Mouse (Mus musculus) liver, postnatal 0 days (tissue): ENCODE data around the gene Hao2. TPM values are rescaled to one million over a fixed set of nuclear protein-coding genes. Genes with fewer than 3 reads are reported as not detected.
A peak's percentile ranks its signal among the peaks of the same experiment; 100 is the strongest.

ENCODE experiments used
- ATAC-seq: fragments of 200-750 bp; cut with Nextera tagmentation; 2 replicates; pipeline ENCODE4 v1.8.0; 2017; ENCODE audit warnings: mild to moderate bottlenecking, moderate library complexity
- DNase-seq: peaks from one replicate; pipeline ENCODE4 v3.0.0-alpha.2; 2016
- H3K27ac ChIP-seq: fragments of 300-500 bp; sonication (generic); 2 replicates; pipeline ENCODE4 v1.5.1; 2014; ENCODE audit warnings: antibody characterized with exemption, moderate library complexity, mild to moderate bottlenecking, low read depth
- H3K27me3 ChIP-seq: fragments of 300-500 bp; sonication (generic); 2 replicates; pipeline ENCODE4 v1.6.1; 2014; ENCODE audit warnings: low read length, control low read depth, mixed read lengths; ENCODE audit not compliant: insufficient read depth
- H3K36me3 ChIP-seq: fragments of 300-500 bp; sonication (generic); replicated peaks from 2 replicates; pipeline ENCODE4 v1.6.1; 2014; ENCODE audit warnings: mild to moderate bottlenecking, control low read depth, low read length, moderate library complexity, mixed read lengths; ENCODE audit not compliant: insufficient read depth
- H3K4me1 ChIP-seq: fragments of 300-500 bp; sonication (generic); 2 replicates; pipeline ENCODE4 v1.6.1; 2014; ENCODE audit warnings: antibody characterized with exemption, mild to moderate bottlenecking, control low read depth; ENCODE audit not compliant: insufficient read depth
- H3K4me2 ChIP-seq: fragments of 300-500 bp; sonication (generic); 2 replicates; pipeline ENCODE4 v1.6.1; 2014; ENCODE audit warnings: low read depth, mild to moderate bottlenecking, low read length, moderate library complexity, mixed read lengths
- H3K4me3 ChIP-seq: fragments of 300-500 bp; sonication (generic); 2 replicates; pipeline ENCODE4 v1.5.1; 2014; ENCODE audit warnings: low read depth, low read length
- H3K9ac ChIP-seq: fragments of 300-500 bp; sonication (generic); replicated peaks from 2 replicates; pipeline ENCODE4 v1.6.1; 2014; ENCODE audit warnings: mild to moderate bottlenecking, moderate library complexity
- H3K9me3 ChIP-seq: fragments of 300-500 bp; sonication (generic); 2 replicates; pipeline ENCODE4 v1.6.1; 2016; ENCODE audit warnings: mild to moderate bottlenecking, control low read depth, low read length, mixed read lengths
- CTCF ChIP-seq: sonication (generic); IDR thresholded peaks from 2 replicates; pipeline ENCODE4 v1.5.1; 2016; ENCODE audit warnings: antibody characterized with exemption, low read depth
- EP300 ChIP-seq: IDR thresholded peaks from 2 replicates; pipeline ENCODE4 v1.6.1; 2016; ENCODE audit warnings: antibody characterized with exemption, low read depth, mild to moderate bottlenecking
- WGBS: fragments of 180-500 bp; shearing (Covaris S2); extraction: QIAGEN DNeasy Blood & Tissue Kit; methylation state at CpG from one replicate; pipeline ENCODE4 v1.1.7; 2014; ENCODE audit not compliant: insufficient replicate concordance; 5-methylcytosine and 5-hydroxymethylcytosine counted together
- polyA plus RNA-seq: library from polyadenylated mRNA; unstranded; fragments of >200 nt; fragmentation: Nextera tagmentation; extraction: Ambion mirVana; gene quantifications from 2 replicates; pipeline ENCODE4 v1.2.1, GENCODE M21; 2015

The Hao2 gene
- polyA plus RNA-seq, 1 experiment from 2014 or later = 36.6 TPM

DNA sequence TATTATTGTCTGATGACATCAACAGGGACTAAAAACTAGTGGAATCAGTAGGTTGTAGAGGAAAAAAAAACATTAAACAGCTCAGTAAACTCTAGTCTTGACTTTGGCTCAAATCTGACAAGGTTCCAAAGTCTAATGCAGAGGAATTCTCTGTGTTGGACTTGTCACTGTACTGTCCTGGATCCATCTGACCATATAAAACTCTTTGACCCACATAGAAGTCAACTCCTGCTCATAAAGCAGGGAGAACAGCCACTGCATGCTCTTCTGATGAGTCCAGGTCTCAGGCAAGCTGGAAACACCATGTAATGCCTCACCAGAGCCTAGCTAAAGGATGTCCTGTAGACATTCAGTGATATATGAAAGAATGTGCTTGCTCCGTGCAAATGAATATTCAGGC is 41.0 kb upstream of the Hao2 start:
- TF ChIP-seq EP300 (no peak), CTCF (no peak)
- DNase-seq = no peak
- WGBS = 81% methylated on average over 1 of the region's 1 CpGs
- Histone ChIP-seq H3K9me3 (no peaks in the 10 kb centered on the region), H3K36me3 (no peaks in the 10 kb centered on the region), H3K4me3 (no peak overlapping the region), H3K4me2 (no peak overlapping the region), H3K27ac (0 out of 2 replicates have a peak overlapping the region, but pooled peaks have one; percentile 29), H3K4me1 (peaks cover 7% of the 10 kb centered on the region; the same call in 1 of the 2 replicates), H3K9ac (no peak overlapping the region), H3K27me3 (no peaks in the 10 kb centered on the region)
- peak; percentile 82 for ATAC-seq

DNA sequence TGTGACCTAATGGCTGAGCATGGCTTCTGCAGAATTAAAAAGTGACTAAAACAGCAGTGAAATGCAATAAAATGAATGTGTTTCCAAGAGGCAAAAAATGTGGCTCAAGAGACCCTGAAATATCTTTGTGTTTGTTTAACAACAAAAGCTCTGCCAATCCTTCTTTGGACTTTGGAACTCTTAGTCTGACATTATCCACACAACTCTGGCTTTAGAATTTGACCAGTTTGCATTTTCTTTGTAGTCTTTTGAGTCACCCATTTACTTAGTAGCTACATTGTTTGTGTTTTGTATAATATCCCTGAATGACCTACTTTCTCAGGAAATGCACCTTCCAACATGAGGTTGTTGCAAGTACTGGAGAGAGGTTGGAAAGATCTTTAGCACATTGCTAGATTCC is 39.4 kb upstream of the Hao2 start:
- DNase-seq (no peak), ATAC-seq (peak; percentile 51)
- Histone ChIP-seq H3K36me3 (no peaks in the 10 kb centered on the region), H3K4me1 (peaks cover 7% of the 10 kb centered on the region; the same call in 1 of the 2 replicates), H3K27me3 (no peaks in the 10 kb centered on the region), H3K9ac (no peak overlapping the region), H3K27ac (peak overlapping the region; percentile 48; the same call in 1 of the 2 replicates), H3K4me2 (no peak overlapping the region), H3K4me3 (no peak overlapping the region), H3K9me3 (no peaks in the 10 kb centered on the region)
- TF ChIP-seq CTCF = no peak
- TF ChIP-seq EP300 = no peak

DNA sequence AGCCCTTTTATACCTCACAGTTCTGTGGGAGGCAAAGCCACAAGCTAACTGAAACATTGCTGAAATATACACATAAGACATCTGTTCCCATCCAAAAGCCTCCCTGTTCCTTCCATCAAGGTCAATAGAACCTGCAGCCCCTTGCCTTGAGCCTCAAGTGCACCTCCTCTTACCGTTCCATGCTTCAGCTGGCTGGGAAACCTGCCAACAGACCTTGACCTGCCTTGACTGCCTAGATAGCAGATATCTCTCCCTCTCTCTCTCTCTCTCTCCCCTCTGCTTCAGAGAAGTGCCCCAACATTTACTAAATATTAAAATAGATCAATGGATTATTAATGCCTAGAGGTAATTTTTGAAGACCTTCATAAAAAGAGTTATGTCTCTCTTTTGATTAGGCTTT is 38.8 kb upstream of the Hao2 start:
- H3K9me3 ChIP-seq = no peaks in the 10 kb centered on the region
- ATAC-seq (no peak), DNase-seq (peak; percentile 28)
- H3K4me3 ChIP-seq = no peak overlapping the region
- H3K4me1 ChIP-seq = peaks cover 7% of the 10 kb centered on the region; the same call in 1 of the 2 replicates
- peak overlapping the region; percentile 2; the same call in 1 of the 2 replicates for H3K27ac ChIP-seq
- no peaks in the 10 kb centered on the region for H3K27me3 ChIP-seq
- whole genome bisulfite sequencing = 46% methylated on average over 1 of the region's 1 CpGs
- H3K36me3 ChIP-seq = no peaks in the 10 kb centered on the region
- H3K9ac ChIP-seq = no peak overlapping the region
- H3K4me2 ChIP-seq = no peak overlapping the region
- TF ChIP-seq EP300 (no peak), CTCF (no peak)

DNA sequence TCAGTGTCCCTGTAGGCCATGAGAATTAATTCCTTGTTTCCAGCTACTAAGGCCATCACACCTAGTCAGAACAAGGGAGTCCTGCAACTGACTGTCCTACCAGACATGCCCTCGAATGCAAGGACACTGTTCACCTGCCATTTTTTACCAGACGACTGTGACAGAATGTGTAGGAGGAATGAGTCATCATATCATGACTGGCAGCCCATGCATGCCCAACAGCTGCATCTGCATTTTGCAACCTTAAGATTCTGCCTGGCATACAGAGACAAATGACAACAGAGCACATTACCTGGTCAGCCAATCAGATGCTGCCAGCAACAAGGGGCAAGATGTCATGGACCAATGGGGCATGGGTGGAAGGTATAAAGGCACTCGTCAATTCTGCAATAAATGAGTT is 27.4 kb upstream of the Hao2 start:
- Histone ChIP-seq H3K4me3 (no peak overlapping the region), H3K27ac (no peak overlapping the region), H3K4me2 (no peak overlapping the region), H3K4me1 (no peaks in the 10 kb centered on the region), H3K36me3 (no peaks in the 10 kb centered on the region), H3K27me3 (no peaks in the 10 kb centered on the region), H3K9me3 (no peaks in the 10 kb centered on the region), H3K9ac (no peak overlapping the region)
- ATAC-seq (no peak), DNase-seq (no peak)
- TF ChIP-seq CTCF (no peak), EP300 (no peak)
- 63% methylated on average over 3 of the region's 3 CpGs for WGBS

DNA sequence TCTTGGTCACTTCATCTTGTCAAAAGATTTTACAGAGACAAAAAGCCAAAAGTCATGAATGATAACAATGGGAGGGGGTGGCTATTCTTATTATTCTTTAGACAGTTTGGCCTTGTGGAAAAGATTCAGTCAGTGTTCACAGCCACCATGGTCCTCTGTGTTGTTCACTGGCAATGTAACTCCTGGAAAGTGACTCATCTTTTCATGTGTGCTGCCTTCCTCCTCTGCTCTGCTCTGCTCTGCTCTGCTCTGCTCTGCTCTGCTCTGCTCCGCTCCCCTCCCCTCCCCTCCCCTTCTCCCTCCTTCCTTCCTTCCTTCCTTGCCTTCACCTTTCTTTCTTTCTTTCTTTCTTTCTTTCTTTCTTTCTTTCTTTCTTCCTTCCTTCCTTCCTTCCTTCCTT is 24.2 kb upstream of the Hao2 start:
- WGBS = no CpG with 5 or more reads among the region's 1 CpGs
- no peak for TF ChIP-seq EP300
- no peak for TF ChIP-seq CTCF
- no peaks in the 10 kb centered on the region for H3K4me1 ChIP-seq
- DNase-seq = no peak
- no peaks in the 10 kb centered on the region for H3K9me3 ChIP-seq
- H3K9ac ChIP-seq = no peak overlapping the region
- H3K27me3 ChIP-seq = no peaks in the 10 kb centered on the region
- H3K4me3 ChIP-seq = no peak overlapping the region
- H3K27ac ChIP-seq = peak overlapping the region; percentile 66
- H3K36me3 ChIP-seq = no peaks in the 10 kb centered on the region
- no peak overlapping the region for H3K4me2 ChIP-seq
- peak; percentile 90 for ATAC-seq

DNA sequence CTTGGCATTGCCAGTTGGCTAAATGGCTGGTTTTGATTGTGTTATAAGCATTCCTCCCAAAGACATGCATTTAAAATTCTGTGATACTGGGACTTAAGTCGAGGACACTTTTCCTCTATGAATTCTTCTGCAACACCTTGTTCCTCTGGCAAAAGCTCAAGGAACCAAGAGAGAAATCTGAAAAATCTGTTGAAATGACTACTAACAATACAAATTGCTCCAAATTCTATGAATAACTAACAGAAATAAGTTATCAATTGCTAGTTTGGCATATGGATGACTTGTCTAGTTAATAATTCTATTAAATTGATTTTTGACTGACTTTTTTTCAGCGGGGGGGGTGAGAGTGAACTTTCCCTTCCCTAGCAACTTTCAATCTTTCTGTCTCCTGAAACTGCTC is 23.8 kb upstream of the Hao2 start:
- Histone ChIP-seq H3K4me2 (peak overlapping the region; percentile 14; the same call in 1 of the 2 replicates), H3K9ac (no peak overlapping the region), H3K4me1 (no peaks in the 10 kb centered on the region), H3K27me3 (no peaks in the 10 kb centered on the region), H3K27ac (peak overlapping the region; percentile 66), H3K36me3 (no peaks in the 10 kb centered on the region), H3K4me3 (no peak overlapping the region), H3K9me3 (no peaks in the 10 kb centered on the region)
- 54% methylated on average over 2 of the region's 2 CpGs for WGBS
- DNase-seq = no peak
- peak; percentile 80 for ATAC-seq
- no peak for TF ChIP-seq CTCF
- TF ChIP-seq EP300 = no peak

DNA sequence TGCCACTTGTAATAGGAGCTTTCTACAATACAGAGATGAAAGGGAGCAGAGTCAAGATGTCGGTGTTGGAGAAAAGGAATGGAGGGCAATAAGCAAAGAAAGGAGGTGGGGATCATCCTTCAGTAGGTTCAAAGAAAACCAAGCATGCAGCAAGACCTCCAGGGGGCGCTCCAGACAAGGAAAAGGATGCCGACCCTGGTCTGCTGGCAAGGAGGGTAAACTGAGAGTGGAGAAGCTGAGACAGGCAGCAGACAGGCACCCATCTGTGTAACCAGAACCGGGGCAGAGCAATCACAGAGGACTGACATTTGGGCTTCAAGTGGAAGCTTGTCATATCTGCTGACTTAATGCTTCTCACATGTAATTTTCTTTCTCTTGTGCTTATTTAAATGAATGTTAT is 22.6 kb upstream of the Hao2 start:
- Histone ChIP-seq H3K27me3 (no peaks in the 10 kb centered on the region), H3K9ac (no peak overlapping the region), H3K4me2 (no peak overlapping the region), H3K36me3 (no peaks in the 10 kb centered on the region), H3K4me1 (no peaks in the 10 kb centered on the region), H3K9me3 (no peaks in the 10 kb centered on the region), H3K4me3 (no peak overlapping the region), H3K27ac (no peak overlapping the region)
- TF ChIP-seq EP300 = no peak
- TF ChIP-seq CTCF = peak; percentile 76
- 6% methylated on average over 4 of the region's 4 CpGs for WGBS
- ATAC-seq (no peak), DNase-seq (peak; percentile 74)
